Mouse (Mus musculus): ENCODE measurements at regions not wholly inside any gene's neighbourhood (a gene's known extent, or its start where the extent isn't known, plus 50 kb on each side); places are given as distances from the start of the nearest gene placed in this dataset.

GRCm38 (mm10) chr6:140816359-140816758 is 87.3 kb downstream of the Gm11077 start:
- Histone ChIP-seq H3K9me3 (replicated peaks; ENCODE audit: control insufficient read depth, low read length) (no peaks in the 10 kb centered on the region), H3K4me3 (ENCODE audit: low read depth, low read length) (no peak overlapping the region), H3K36me3 (ENCODE audit: control insufficient read depth, insufficient read depth, low read length) (no peaks in the 10 kb centered on the region), H3K27me3 (ENCODE audit: control insufficient read depth, insufficient read depth, low read length) (no peaks in the 10 kb centered on the region), H3K27ac (ENCODE audit: low read depth, low read length) (no peak overlapping the region), H3K9ac (ENCODE audit: low read depth, low read length) (no peak overlapping the region), H3K4me2 (no peak overlapping the region), H3K4me1 (ENCODE audit: control insufficient read depth, insufficient read depth, low read length) (no peaks in the 10 kb centered on the region)
- 11% methylated on average over 1 of the region's 1 CpGs for WGBS (ENCODE audit: insufficient replicate concordance)
- no peak for ATAC-seq (replicated peaks; ENCODE audit: insufficient number of reproducible peaks, low FRiP score, low TSS enrichment)

GRCm38 (mm10) chr6:140816831-140817230 is 87.7 kb downstream of the Gm11077 start:
- no peak overlapping the region for H3K9ac ChIP-seq (ENCODE audit: low read depth, low read length)
- H3K27ac ChIP-seq (ENCODE audit: low read depth, low read length), result no peak overlapping the region
- H3K4me2 ChIP-seq, result no peak overlapping the region
- H3K36me3 ChIP-seq (ENCODE audit: control insufficient read depth, insufficient read depth, low read length), result no peaks in the 10 kb centered on the region
- H3K27me3 ChIP-seq (ENCODE audit: control insufficient read depth, insufficient read depth, low read length), result no peaks in the 10 kb centered on the region
- H3K4me3 ChIP-seq (ENCODE audit: low read depth, low read length), result no peak overlapping the region
- no peaks in the 10 kb centered on the region for H3K4me1 ChIP-seq (ENCODE audit: control insufficient read depth, insufficient read depth, low read length)
- WGBS (ENCODE audit: insufficient replicate concordance), result 16% methylated on average over 6 of the region's 6 CpGs
- no peak for ATAC-seq (replicated peaks; ENCODE audit: insufficient number of reproducible peaks, low FRiP score, low TSS enrichment)
- no peaks in the 10 kb centered on the region for H3K9me3 ChIP-seq (replicated peaks; ENCODE audit: control insufficient read depth, low read length)

GRCm38 (mm10) chr6:140819451-140819878 is 90.4 kb downstream of the Gm11077 start:
- Histone ChIP-seq H3K9ac (ENCODE audit: low read depth, low read length) (no peak overlapping the region), H3K27ac (ENCODE audit: low read depth, low read length) (no peak overlapping the region), H3K27me3 (ENCODE audit: control insufficient read depth, insufficient read depth, low read length) (no peaks in the 10 kb centered on the region), H3K4me3 (ENCODE audit: low read depth, low read length) (no peak overlapping the region), H3K9me3 (replicated peaks; ENCODE audit: control insufficient read depth, low read length) (no peaks in the 10 kb centered on the region), H3K36me3 (ENCODE audit: control insufficient read depth, insufficient read depth, low read length) (no peaks in the 10 kb centered on the region), H3K4me2 (no peak overlapping the region), H3K4me1 (ENCODE audit: control insufficient read depth, insufficient read depth, low read length) (no peaks in the 10 kb centered on the region)
- no peak; the same call in 1 of the 2 replicates for ATAC-seq (replicated peaks; ENCODE audit: insufficient number of reproducible peaks, low FRiP score, low TSS enrichment)
- WGBS (ENCODE audit: insufficient replicate concordance), result 77% methylated on average over 8 of the region's 8 CpGs

- no peaks in the 10 kb centered on the region for H3K27me3 ChIP-seq (ENCODE audit: control insufficient read depth, insufficient read depth, low read length)
- H3K9ac ChIP-seq (ENCODE audit: low read depth, low read length), result no peak overlapping the region
- H3K4me2 ChIP-seq, result no peak overlapping the region
- H3K36me3 ChIP-seq (ENCODE audit: control insufficient read depth, insufficient read depth, low read length), result no peaks in the 10 kb centered on the region
- no peak overlapping the region for H3K27ac ChIP-seq (ENCODE audit: low read depth, low read length)
- no peak for ATAC-seq (replicated peaks; ENCODE audit: insufficient number of reproducible peaks, low FRiP score, low TSS enrichment)
- H3K4me1 ChIP-seq (ENCODE audit: control insufficient read depth, insufficient read depth, low read length), result no peaks in the 10 kb centered on the region
- H3K4me3 ChIP-seq (ENCODE audit: low read depth, low read length), result no peak overlapping the region
- no peaks in the 10 kb centered on the region for H3K9me3 ChIP-seq (replicated peaks; ENCODE audit: control insufficient read depth, low read length)
Observed at GRCm38 (mm10) chr6:140826522-140826921, 97.4 kb downstream of the Gm11077 start.

- no peak overlapping the region for H3K27ac ChIP-seq (ENCODE audit: low read depth, low read length)
- no peak overlapping the region for H3K4me3 ChIP-seq (ENCODE audit: low read depth, low read length)
- ATAC-seq (replicated peaks; ENCODE audit: insufficient number of reproducible peaks, low FRiP score, low TSS enrichment), result no peak
- H3K4me2 ChIP-seq, result no peak overlapping the region
- no peaks in the 10 kb centered on the region for H3K9me3 ChIP-seq (replicated peaks; ENCODE audit: control insufficient read depth, low read length)
- H3K4me1 ChIP-seq (ENCODE audit: control insufficient read depth, insufficient read depth, low read length), result no peaks in the 10 kb centered on the region
- H3K27me3 ChIP-seq (ENCODE audit: control insufficient read depth, insufficient read depth, low read length), result no peaks in the 10 kb centered on the region
- no peak overlapping the region for H3K9ac ChIP-seq (ENCODE audit: low read depth, low read length)
- no peaks in the 10 kb centered on the region for H3K36me3 ChIP-seq (ENCODE audit: control insufficient read depth, insufficient read depth, low read length)
Observed at GRCm38 (mm10) chr6:140827651-140828050, 98.6 kb downstream of the Gm11077 start.

- ATAC-seq (replicated peaks; ENCODE audit: insufficient number of reproducible peaks, low FRiP score, low TSS enrichment), result no peak
- 81% methylated on average over 8 of the region's 8 CpGs for WGBS (ENCODE audit: insufficient replicate concordance)
Observed at GRCm38 (mm10) chr6:140843292-140843991, 114.4 kb downstream of the Gm11077 start.

GRCm38 (mm10) chr6:140847165-140847564 is 118.1 kb downstream of the Gm11077 start:
- H3K9ac ChIP-seq (ENCODE audit: low read depth, low read length), result no peak overlapping the region
- 75% methylated on average over 3 of the region's 3 CpGs for WGBS (ENCODE audit: insufficient replicate concordance)
- H3K4me1 ChIP-seq (ENCODE audit: control insufficient read depth, insufficient read depth, low read length), result no peaks in the 10 kb centered on the region
- H3K4me3 ChIP-seq (ENCODE audit: low read depth, low read length), result no peak overlapping the region
- H3K9me3 ChIP-seq (replicated peaks; ENCODE audit: control insufficient read depth, low read length), result no peaks in the 10 kb centered on the region
- ATAC-seq (replicated peaks; ENCODE audit: insufficient number of reproducible peaks, low FRiP score, low TSS enrichment), result no peak
- no peak overlapping the region for H3K4me2 ChIP-seq
- H3K27ac ChIP-seq (ENCODE audit: low read depth, low read length), result no peak overlapping the region
- H3K27me3 ChIP-seq (ENCODE audit: control insufficient read depth, insufficient read depth, low read length), result no peaks in the 10 kb centered on the region
- no peaks in the 10 kb centered on the region for H3K36me3 ChIP-seq (ENCODE audit: control insufficient read depth, insufficient read depth, low read length)

More at GRCm38 (mm10) chr6:140843292-140843991, 114.4 kb downstream of the Gm11077 start:
- Histone ChIP-seq H3K4me3 (ENCODE audit: low read depth, low read length) (no peak overlapping the region), H3K9me3 (replicated peaks; ENCODE audit: control insufficient read depth, low read length) (no peaks in the 10 kb centered on the region), H3K9ac (ENCODE audit: low read depth, low read length) (no peak overlapping the region), H3K4me1 (ENCODE audit: control insufficient read depth, insufficient read depth, low read length) (no peaks in the 10 kb centered on the region), H3K27me3 (ENCODE audit: control insufficient read depth, insufficient read depth, low read length) (no peaks in the 10 kb centered on the region), H3K36me3 (ENCODE audit: control insufficient read depth, insufficient read depth, low read length) (no peaks in the 10 kb centered on the region), H3K27ac (ENCODE audit: low read depth, low read length) (no peak overlapping the region), H3K4me2 (no peak overlapping the region)

- H3K36me3 ChIP-seq (ENCODE audit: control insufficient read depth, insufficient read depth, low read length), result no peaks in the 10 kb centered on the region
- H3K9ac ChIP-seq (ENCODE audit: low read depth, low read length), result no peak overlapping the region
- 0 out of 2 replicates have a peak, but pooled peaks cover 6% of the 10 kb centered on the region for H3K4me1 ChIP-seq (ENCODE audit: control insufficient read depth, insufficient read depth, low read length)
- H3K27ac ChIP-seq (ENCODE audit: low read depth, low read length), result no peak overlapping the region
- ATAC-seq (replicated peaks; ENCODE audit: insufficient number of reproducible peaks, low FRiP score, low TSS enrichment), result no peak
- H3K4me3 ChIP-seq (ENCODE audit: low read depth, low read length), result no peak overlapping the region
- WGBS (ENCODE audit: insufficient replicate concordance), result 84% methylated on average over 5 of the region's 5 CpGs
- H3K27me3 ChIP-seq (ENCODE audit: control insufficient read depth, insufficient read depth, low read length), result no peaks in the 10 kb centered on the region
- H3K4me2 ChIP-seq, result no peak overlapping the region
- H3K9me3 ChIP-seq (replicated peaks; ENCODE audit: control insufficient read depth, low read length), result no peaks in the 10 kb centered on the region
Observed at GRCm38 (mm10) chr6:140852420-140852819, 123.3 kb downstream of the Gm11077 start.

- Histone ChIP-seq H3K27me3 (ENCODE audit: control insufficient read depth, insufficient read depth, low read length) (no peaks in the 10 kb centered on the region), H3K9me3 (replicated peaks; ENCODE audit: control insufficient read depth, low read length) (no peaks in the 10 kb centered on the region), H3K27ac (ENCODE audit: low read depth, low read length) (no peak overlapping the region), H3K4me1 (ENCODE audit: control insufficient read depth, insufficient read depth, low read length) (0 out of 2 replicates have a peak, but pooled peaks cover 6% of the 10 kb centered on the region), H3K4me3 (ENCODE audit: low read depth, low read length) (no peak overlapping the region), H3K9ac (ENCODE audit: low read depth, low read length) (no peak overlapping the region), H3K4me2 (no peak overlapping the region), H3K36me3 (ENCODE audit: control insufficient read depth, insufficient read depth, low read length) (no peaks in the 10 kb centered on the region)
- ATAC-seq (replicated peaks; ENCODE audit: insufficient number of reproducible peaks, low FRiP score, low TSS enrichment), result no peak
- 46% methylated on average over 5 of the region's 5 CpGs for WGBS (ENCODE audit: insufficient replicate concordance)
Observed at GRCm38 (mm10) chr6:140853508-140853907, 124.4 kb downstream of the Gm11077 start.
